ENCODE assay signal across 8 mouse cellular contexts in the genomic region with DNA sequence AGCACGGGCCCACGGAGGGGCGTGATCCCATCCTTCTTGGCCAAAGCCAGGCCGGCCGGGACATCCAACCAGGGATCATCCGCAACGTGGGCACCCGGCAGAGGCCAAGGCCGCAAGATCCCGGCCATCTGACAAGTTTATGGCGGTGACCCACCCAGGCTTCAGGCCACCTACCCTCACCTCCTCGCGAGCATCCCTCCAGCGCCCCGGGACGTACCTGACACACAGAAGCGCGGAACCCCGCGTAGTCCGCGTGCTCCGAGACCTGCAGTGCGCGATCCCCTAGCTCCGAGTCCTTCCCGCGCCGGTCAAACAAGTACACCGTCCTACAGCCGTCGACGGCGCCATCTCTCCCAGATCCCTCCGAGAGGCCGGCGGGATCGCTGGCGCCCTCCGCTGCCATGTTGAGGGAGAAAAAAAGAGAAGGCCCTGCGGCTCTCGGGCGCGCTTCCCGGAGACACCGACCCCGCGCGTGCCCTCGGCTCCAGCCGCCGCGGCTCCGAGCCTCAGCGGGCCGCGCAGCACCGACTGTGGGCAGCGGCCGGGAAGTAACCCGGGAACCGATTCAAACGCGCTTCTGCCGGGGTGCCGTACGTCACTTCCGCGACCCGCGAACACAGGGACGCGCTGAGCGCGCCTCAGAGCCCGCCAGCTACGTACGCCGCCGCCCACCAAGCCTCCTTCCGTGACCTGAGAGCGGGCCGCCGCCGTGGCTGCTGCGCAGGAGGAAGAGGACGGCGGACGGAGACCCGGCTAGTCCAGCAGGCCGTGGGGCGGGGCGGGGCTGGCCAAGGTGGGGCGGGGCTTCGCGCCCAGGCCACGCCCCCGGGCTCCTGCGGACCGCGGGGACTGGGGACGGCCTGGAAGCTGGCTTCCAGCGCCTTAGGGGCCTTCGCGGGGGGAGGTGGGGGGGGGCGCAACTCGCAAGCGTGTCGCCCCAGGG. TPM values are rescaled to one million over a fixed set of nuclear protein-coding genes. Genes with fewer than 3 reads are reported as not detected.
DNase-seq lines count a peak whose midpoint lies in the region; ATAC-seq and TF ChIP-seq lines count a peak whose summit lies in the region.

Gene Smchd1, minus strand, starts transcription at position 582 of the 943 bp plus-strand sequence.

- under 1% methylated on average over 87 of the region's 109 CpGs for WGBS in intestine, postnatal 0 days
- WGBS in midbrain, embryonic 10.5 days: under 1% methylated on average over 102 of the region's 109 CpGs

- H3K4me1 ChIP-seq in intestine, postnatal 0 days (replicated peaks; ENCODE audit: control insufficient read depth, insufficient read depth, low read length): 0 out of 2 replicates have a peak, but pooled peaks cover 3% of the 10 kb centered on the region
- peaks cover 27% of the 10 kb centered on the region for H3K4me1 ChIP-seq in midbrain, embryonic 10.5 days

- H3K27ac ChIP-seq in intestine, postnatal 0 days (ENCODE audit: low read depth, low read length): peak within 1 kb of the TSS; percentile 96
- peak within 1 kb of the TSS; percentile 99 for H3K27ac ChIP-seq in midbrain, embryonic 10.5 days (replicated peaks)

- H3K4me2 ChIP-seq in intestine, postnatal 0 days (replicated peaks; ENCODE audit: low read depth): peak within 1 kb of the TSS; percentile 92

- TF ChIP-seq CTCF in intestine, postnatal 0 days (IDR thresholded peaks at IDR 0.05; ENCODE audit: low read depth): peak; percentile 30

- DNase-seq in adrenal gland, postnatal 10 days: peak; percentile 96
- peak; percentile 96 for DNase-seq in embryo, embryonic 9.5 days (ENCODE audit: extremely low spot score)
- peak; percentile 90 to 95 for DNase-seq in gastrocnemius, postnatal 4 days (ENCODE audit: low spot score in 2 of 2)
- peak; percentile 94 to 96 for DNase-seq in left cerebral cortex, postnatal 36 days (ENCODE audit: low spot score in 2 of 2)
- DNase-seq in midbrain, embryonic 10.5 days (ENCODE audit: low spot score): peak; percentile 96
- DNase-seq in right cerebral cortex, postnatal 36 days (ENCODE audit: low spot score in 2 of 2): peak; percentile 88 to 93
- DNase-seq in urinary bladder, postnatal 4 days (ENCODE audit: low spot score in 2 of 2): peak; percentile 92 to 94

- H3K27me3 ChIP-seq in intestine, postnatal 0 days (replicated peaks; ENCODE audit: control insufficient read depth, insufficient read depth, low read length): no peaks in the 10 kb centered on the region
- H3K27me3 ChIP-seq in midbrain, embryonic 10.5 days (ENCODE audit: low read depth, poor library complexity, severe bottlenecking): no peaks in the 10 kb centered on the region

- peak within 1 kb of the TSS; percentile 92 for H3K4me3 ChIP-seq in intestine, postnatal 0 days (ENCODE audit: low read depth, low read length)
- peak within 1 kb of the TSS; percentile 93 for H3K4me3 ChIP-seq in midbrain, embryonic 10.5 days

- intact Hi-C loops in left cerebral cortex, postnatal 36 days (cut with DNase I): loop anchor here (2.0 kb wide), 1 partner anchor 52 kb away; the partner anchor contains the start of gene Ndc80

- peak within 1 kb of the TSS; percentile 87 for H3K9ac ChIP-seq in intestine, postnatal 0 days (ENCODE audit: low read depth, low read length)

- ATAC-seq in intestine, postnatal 0 days: peak; percentile 93

- no peaks in the 10 kb centered on the region for H3K9me3 ChIP-seq in intestine, postnatal 0 days (ENCODE audit: control insufficient read depth)
- H3K9me3 ChIP-seq in midbrain, embryonic 10.5 days (replicated peaks): no peaks in the 10 kb centered on the region

- H3K36me3 ChIP-seq in intestine, postnatal 0 days (ENCODE audit: control insufficient read depth, insufficient read depth): no peaks in the 10 kb centered on the region
- H3K36me3 ChIP-seq in midbrain, embryonic 10.5 days: peaks cover 9% of the 10 kb centered on the region; the same call in 1 of the 2 replicates

RNA-seq across cellular contexts. Expression of gene Smchd1, which starts in this region (rescaled TPM):
- total RNA-seq in adrenal gland, postnatal 10 days (2021): 10 to 100 TPM; 32.9 to 43.5 TPM
- total RNA-seq in gastrocnemius, postnatal 4 days (2021): 10 to 100 TPM; 30.4 to 36.2 TPM
- polyA plus RNA-seq in intestine, postnatal 0 days (2015; fragmentation: Nextera tagmentation; extraction: Ambion mirVana): 25.6 and 26.6 TPM in 2 replicates
- 10 to 100 TPM; 28.5 to 37.2 TPM for total RNA-seq in left cerebral cortex, postnatal 36 days (2021)
- polyA plus RNA-seq in midbrain, embryonic 10.5 days (2016; fragmentation: Nextera tagmentation; extraction: Ambion mirVana): 71.1 and 72.8 TPM in 2 replicates

Comparison
In these comparisons a context has a peak if more than half of its experiments do, and no peak if none do; other contexts are left out.
1. Peak in every context shown above with its lines: DNase-seq, ATAC-seq, H3K4me3 ChIP-seq and H3K27ac ChIP-seq.